Mouse (Mus musculus) adrenal gland, adult 18-20 months (tissue): Measurements from ENCODE around the gene Adam34. TPM values are rescaled to one million over a fixed set of nuclear protein-coding genes. Genes with fewer than 3 reads are reported as not detected.
"Not testable (repeated sequence)": the region's sequence is repeated elsewhere in the genome, so short reads cannot be mapped to it uniquely, and the experiment has no call there.

Experiments used
- DNase-seq, 2 experiments: peaks; one replicate each; pipeline ENCODE4 v3.0.0; 2021 to 2022; ENCODE audit warnings: low spot score in 2 of 2
- long read RNA-seq, 2 experiments: library from polyadenylated mRNA; stranded (forward); transcript quantifications; one replicate each; pipeline ENCODE4 v2.0.0; 2021
- total RNA-seq, 2 experiments: library from RNA; stranded (reverse); gene quantifications; 1 replicate in 1 of 2; 2 replicates in 1 of 2; pipeline ENCODE4 v1.2.3; 2021

Adam34 gene
- not detected for total RNA-seq
- long read RNA-seq, experiment 1, result 0 reads
- long read RNA-seq, experiment 2, result 0 reads

- DNase-seq, result no peak
Measured at GRCm38 (mm10) chr8:43709949-43710348, at the start of gene Adam34. Adam34 (minus strand) TSS chr8:43710049.

GRCm38 (mm10) chr8:43627176-43627575 is 82.7 kb downstream of the Adam34 start, which contains the start of gene Gm5346:
Gm5346 (minus strand) TSS chr8:43627276.
- no peak for DNase-seq

- no peak for DNase-seq
Measured at GRCm38 (mm10) chr8:43616046-43616445, 93.8 kb downstream of the Adam34 start.

- not testable (repeated sequence) for DNase-seq
Measured at GRCm38 (mm10) chr8:43603657-43604056, 106.2 kb downstream of the Adam34 start.

- not testable (repeated sequence) for DNase-seq
Measured at GRCm38 (mm10) chr8:43603166-43603565, 106.7 kb downstream of the Adam34 start.

Other genes with a start within 250 kb of the Adam34 start
- gene Adam26b, start 181.9 kb downstream of the Adam34 start, total RNA-seq, result not detected
- gene Adam26a, start 133.3 kb downstream of the Adam34 start, total RNA-seq, result not detected
- not detected for gene Gm5346, start 82.8 kb downstream of the Adam34 start, total RNA-seq